Mouse (Mus musculus): ENCODE results near the gene Sema6b. TPM values are rescaled to one million over a fixed set of nuclear protein-coding genes. Genes with fewer than 3 reads are reported as not detected.

Gene Sema6b
- 1.5 and 2.2 TPM in 2 replicates for total RNA-seq (2012; rRNA removed)
- total RNA-seq (2014; rRNA removed): 0.71 and 0.78 TPM in 2 replicates
- 1.3 TPM in 2 replicates for polyA plus RNA-seq (2012; ENCODE audit: insufficient read length, low read depth)

DNA sequence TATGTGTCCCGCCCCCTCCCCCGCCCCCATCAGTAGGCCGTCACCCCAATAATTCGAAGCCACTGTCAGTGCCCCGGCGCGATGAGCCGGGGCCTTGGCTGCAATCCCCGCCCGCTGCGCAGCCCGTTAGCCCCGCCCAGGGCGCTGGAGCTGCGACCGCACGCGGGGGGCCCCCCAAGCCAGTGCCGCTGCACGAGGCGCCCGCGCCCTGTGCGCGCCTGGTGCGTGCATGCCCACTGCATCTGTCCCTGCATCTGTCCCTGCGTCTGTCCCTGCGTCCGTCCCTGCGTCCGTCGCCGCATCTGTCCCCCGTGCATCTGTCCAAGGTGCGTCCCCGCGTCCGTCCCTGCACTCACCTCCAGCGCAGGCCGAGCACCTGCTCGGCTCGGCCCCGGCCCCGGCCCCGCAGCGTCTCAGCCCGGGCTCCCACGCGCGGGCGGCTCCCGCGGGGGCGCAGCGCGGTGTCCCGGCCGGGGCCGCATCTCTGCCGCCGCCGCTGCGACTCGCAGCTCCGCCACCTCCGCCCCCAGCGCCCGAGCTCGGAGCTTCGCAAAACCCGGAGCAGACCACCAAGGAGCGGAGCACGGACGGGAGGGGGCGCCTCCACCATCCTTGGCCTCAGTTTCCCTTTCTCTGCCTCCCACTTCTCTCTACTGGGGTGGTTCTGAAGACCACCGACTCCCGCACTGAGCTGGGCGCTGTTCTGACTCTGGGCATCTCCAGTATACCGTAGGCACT is at the start of gene Sema6b:
TSS of gene Sema6b (minus strand) at position 486 of the 738 bp plus-strand sequence.
- Histone ChIP-seq H3K27ac (ENCODE audit: insufficient read depth, low read depth) (no peak within 1 kb of the TSS), H3K4me3 (replicated peaks in 1 of 3; ENCODE audit: low read depth in 2 of 3, low read length in 2 of 3, poor library complexity in 1 of 3) (peak within 1 kb of the TSS in 2 of 3 experiments; percentile 15 to 56), H3K9ac (ENCODE audit: insufficient read depth, low read depth) (no peak within 1 kb of the TSS), H3K36me3 (replicated peaks in 1 of 2; ENCODE audit: control insufficient read depth in 1 of 2, insufficient read depth in 1 of 2, low read length in 1 of 2) (no peaks in the 10 kb centered on the region), H3K4me1 (ENCODE audit: control insufficient read depth in 1 of 2, insufficient read depth in 2 of 2) (peaks cover 9 to 47% of the 10 kb centered on the region in 2 experiments), H3K79me2 (replicated peaks; ENCODE audit: control insufficient read depth, extremely low read depth, insufficient read depth, poor library complexity, severe bottlenecking) (no peaks in the 10 kb centered on the region), H3K4me2 (ENCODE audit: insufficient read depth, low read depth, poor library complexity, severe bottlenecking) (peak within 1 kb of the TSS; percentile 85), H3K27me3 (replicated peaks) (peaks cover 100% of the 10 kb centered on the region), H3K9me3 (replicated peaks; ENCODE audit: low read length) (no peaks in the 10 kb centered on the region)
- dilution Hi-C loops (cut with MboI; ENCODE audit: extremely low pct_ligation_motif_present, extremely low pct_unique_long_range_greater_than_20kb, low sequenced_read_pairs): no loop called here
- no peak for TF ChIP-seq SMC3 (IDR thresholded peaks at IDR 0.05; ENCODE audit: low read depth, low read length)
- no peak for TF ChIP-seq CTCF (conservative IDR thresholded peaks at IDR 0.05 in 1 of 2, IDR thresholded peaks at IDR 0.05 in 1 of 2; ENCODE audit: low read depth in 2 of 2, low read length in 2 of 2)
- no peak for TF ChIP-seq HCFC1 (IDR thresholded peaks at IDR 0.05; ENCODE audit: low read depth, low read length)
- no peak for TF ChIP-seq POLR2A (IDR thresholded peaks at IDR 0.05; ENCODE audit: low read depth, low read length)
- TF ChIP-seq JUN (IDR thresholded peaks at IDR 0.05; ENCODE audit: insufficient read depth, low read depth, low read length): no peak
- TF ChIP-seq ZNF384 (IDR thresholded peaks at IDR 0.05; ENCODE audit: low read depth, low read length): no peak
- TF ChIP-seq IRF4 (IDR thresholded peaks at IDR 0.05; ENCODE audit: low read depth, low read length): no peak
- peak; percentile 77; the same call in 1 of the 2 replicates for TF ChIP-seq MAZ (IDR thresholded peaks at IDR 0.05; ENCODE audit: low read depth, low read length)
- peak; percentile 56; the same call in 1 of the 2 replicates for TF ChIP-seq UBTF (IDR thresholded peaks at IDR 0.05; ENCODE audit: low read depth, low read length)
- 0 out of 2 replicates have a peak, but pooled peaks have one; percentile 12 for TF ChIP-seq ELF1 (IDR thresholded peaks at IDR 0.05; ENCODE audit: low read depth, low read length)
- TF ChIP-seq BHLHE40 (IDR thresholded peaks at IDR 0.05; ENCODE audit: low read depth, low read length): peak; percentile 74
- TF ChIP-seq EP300 (IDR thresholded peaks at IDR 0.05; ENCODE audit: low read length): no peak
- no peak for TF ChIP-seq E2F4 (IDR thresholded peaks at IDR 0.05; ENCODE audit: insufficient replicate concordance, low read depth, low read length)
- no peak for TF ChIP-seq NELFE (IDR thresholded peaks at IDR 0.05; ENCODE audit: low read depth, low read length)
- TF ChIP-seq TBP (conservative IDR thresholded peaks at IDR 0.05; ENCODE audit: low read depth, low read length): no peak
- no peak for TF ChIP-seq MAX (IDR thresholded peaks at IDR 0.05; ENCODE audit: low read length)
- TF ChIP-seq USF1 (IDR thresholded peaks at IDR 0.05; ENCODE audit: low read depth, low read length): no peak
- TF ChIP-seq RAD21 (IDR thresholded peaks at IDR 0.05; ENCODE audit: low read depth, low read length): no peak
- no peak for TF ChIP-seq ZMIZ1 (IDR thresholded peaks at IDR 0.05; ENCODE audit: low read depth, low read length)
- TF ChIP-seq JUND (conservative IDR thresholded peaks at IDR 0.05; ENCODE audit: low read depth, low read length): no peak
- no peak for TF ChIP-seq ETS1 (conservative IDR thresholded peaks at IDR 0.05; ENCODE audit: low read depth, low read length)
- DNase-seq (ENCODE audit: extremely low read depth): no peak
- in situ Hi-C loops (cut with MboI; ENCODE audit: low pct_ligation_motif_present, low pct_unique_long_range_greater_than_20kb, low sequenced_read_pairs): no loop called here
